Mouse (Mus musculus) kidney, postnatal 10 days (tissue): ENCODE results near the gene Slc38a3.
A peak's percentile ranks its signal among the peaks of the same experiment; 100 is the strongest.

ENCODE experiments used
- DNase-seq: peaks from one replicate; pipeline ENCODE4 v3.0.0; 2021; ENCODE audit warnings: mixed read lengths

Slc38a3 gene

DNA sequence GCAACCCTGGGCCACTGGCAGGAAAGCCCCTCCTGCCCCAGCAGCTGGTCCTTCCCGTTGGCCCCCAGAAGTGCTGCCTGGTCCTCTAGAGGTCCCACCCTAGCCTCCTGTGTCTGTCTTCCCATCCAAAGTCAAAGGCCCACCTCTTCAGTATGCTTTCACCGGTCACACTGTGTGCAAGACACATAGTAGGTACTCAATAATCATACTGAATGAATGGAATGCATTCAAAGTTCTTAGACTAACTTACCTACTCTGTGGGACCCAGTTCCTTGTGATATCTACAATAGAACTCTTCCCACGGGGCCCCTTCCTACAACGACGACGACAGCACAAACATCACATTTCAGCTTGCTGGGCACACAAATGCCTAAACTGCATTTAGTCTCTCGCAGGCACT lies 4.0 kb downstream of the Slc38a3 start:
- no peak for DNase-seq

DNA sequence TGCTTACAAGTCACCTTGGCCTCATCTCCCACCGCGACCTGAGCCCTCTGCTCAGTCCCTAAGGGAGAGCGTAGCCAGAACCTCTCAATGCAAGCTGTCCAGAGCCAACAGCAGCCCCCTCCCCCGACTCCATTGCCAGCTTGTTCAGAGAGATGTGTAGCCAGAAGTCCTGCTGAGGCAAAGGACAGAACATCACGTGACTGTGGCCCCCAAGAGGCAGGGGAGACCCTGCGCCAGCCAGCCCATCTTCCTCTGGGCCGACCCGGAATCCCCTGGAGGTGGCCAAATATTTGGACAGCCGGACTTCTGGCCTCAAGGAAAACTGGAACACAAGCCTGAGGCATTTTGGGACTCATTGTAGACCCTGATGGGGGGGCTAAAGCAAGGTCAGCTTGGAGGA lies 5.8 kb downstream of the Slc38a3 start:
- no peak for DNase-seq

DNA sequence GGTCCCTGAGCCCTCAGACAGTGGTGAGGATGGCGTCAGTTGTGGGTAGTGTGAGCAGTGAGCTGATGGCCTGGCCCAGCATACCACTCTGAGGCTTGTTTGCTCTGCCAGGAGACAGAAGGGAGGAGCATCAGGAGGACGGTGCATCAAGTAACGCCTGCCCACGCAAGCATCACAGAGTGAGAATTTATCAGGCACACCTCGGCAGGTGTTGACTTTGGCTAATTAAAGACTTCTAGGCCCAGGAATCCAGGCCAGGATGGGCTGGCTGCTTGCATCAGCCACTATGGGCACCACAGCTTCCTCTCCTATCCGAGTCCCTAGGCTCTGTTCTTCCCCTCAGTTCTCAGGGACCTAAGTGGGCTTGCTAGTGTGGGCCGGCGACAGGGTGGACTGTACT lies 7.0 kb downstream of the Slc38a3 start:
- DNase-seq: no peak

DNA sequence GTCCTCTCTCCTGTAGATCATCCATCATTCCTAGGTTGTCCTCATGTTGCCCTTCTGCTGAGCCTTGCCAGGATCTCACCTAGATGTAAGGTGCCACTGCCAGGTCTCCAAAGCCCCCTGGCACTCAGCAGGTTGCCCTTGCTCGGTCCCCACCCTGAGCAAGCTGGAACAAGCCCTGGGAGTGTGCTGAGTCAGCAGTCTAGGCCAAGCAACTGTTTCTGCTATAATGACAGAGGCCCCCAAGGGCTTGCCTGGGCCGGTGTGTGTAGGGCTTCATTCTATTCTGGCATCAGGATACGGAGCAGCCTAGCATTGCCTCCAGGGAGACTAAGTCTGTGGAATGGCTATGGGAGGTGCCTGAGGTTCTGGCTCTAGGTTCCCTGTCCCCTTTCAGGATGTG lies 8.6 kb downstream of the Slc38a3 start:
- no peak for DNase-seq

DNA sequence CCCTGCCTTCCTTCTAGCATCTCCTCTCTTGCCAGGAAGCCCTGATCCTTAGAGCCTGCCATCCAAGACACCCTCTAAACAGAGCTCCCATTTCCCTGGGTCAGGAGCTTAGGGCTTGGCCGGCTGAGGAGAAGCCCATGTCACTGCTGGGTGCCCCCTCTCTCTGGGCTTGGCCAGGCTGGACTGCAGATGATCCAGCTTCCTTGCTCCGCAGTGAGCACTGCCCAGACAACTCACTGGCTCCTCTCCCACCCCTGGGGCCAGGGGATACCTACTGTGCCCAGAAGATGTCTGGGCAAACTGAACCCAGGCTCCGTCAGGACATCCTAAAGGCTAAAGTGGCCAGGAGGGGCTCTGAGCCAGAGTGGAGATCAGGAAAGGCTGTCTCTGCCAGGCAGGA lies 9.4 kb downstream of the Slc38a3 start:
- no peak for DNase-seq

DNA sequence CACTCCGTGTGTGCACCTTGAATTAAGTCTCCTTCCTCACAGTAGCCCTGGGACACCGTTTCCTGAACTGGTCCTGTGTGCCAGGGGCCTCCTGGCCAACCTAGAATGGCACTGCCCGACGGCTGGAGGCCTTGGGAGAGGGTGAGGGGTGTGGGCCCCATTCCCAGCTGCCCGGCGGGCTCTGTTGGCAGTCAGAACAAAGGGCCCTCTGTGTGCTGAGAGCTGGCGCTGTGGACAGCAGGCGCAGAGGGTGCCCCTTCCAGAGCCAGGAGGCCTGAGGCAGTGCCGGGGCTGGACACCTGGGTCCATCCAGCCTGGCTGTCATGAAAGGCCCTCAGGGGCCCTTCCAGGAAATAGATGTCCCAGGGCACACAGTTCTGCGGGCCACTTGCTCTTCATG lies 9.8 kb downstream of the Slc38a3 start:
- no peak for DNase-seq

DNA sequence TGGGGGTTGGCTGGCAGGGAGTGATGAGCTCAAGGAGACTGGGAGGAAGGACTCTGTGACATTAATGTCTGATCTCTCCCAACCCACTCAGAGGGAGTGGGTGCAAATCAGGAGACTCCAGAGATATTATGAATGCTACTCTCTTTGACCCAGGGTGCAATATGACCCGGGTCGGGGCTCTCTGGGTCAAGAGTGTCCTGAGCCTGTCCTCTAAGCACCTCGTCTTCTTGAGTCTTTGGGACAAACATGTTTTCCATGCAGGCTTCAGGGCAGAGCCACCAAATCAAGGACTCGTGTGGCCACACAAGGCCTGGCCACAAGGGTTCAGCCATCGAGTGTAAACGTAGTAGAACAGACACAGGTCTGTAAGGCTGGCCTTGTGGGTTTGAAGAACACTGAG lies 11.2 kb downstream of the Slc38a3 start:
- DNase-seq: no peak

DNA sequence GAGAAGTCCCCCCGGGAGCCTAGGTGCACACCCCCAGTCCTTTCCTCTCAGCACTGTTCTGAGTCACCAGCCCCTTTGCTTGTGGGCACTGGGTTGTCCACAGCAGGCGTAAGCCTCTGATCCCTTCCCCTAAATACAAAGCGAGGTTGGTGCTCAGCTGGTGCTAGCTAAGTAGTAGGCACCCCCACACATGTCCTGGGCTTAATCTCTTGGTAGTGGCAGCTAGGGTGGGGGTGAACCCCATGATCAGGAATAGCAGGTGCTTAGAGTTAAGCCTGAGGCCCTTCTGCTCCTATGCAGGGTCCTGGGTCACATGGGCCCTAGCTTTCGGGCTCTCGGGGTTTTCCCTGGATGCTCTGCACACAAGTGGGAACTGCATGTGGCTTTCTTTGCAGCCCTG lies 12.2 kb downstream of the Slc38a3 start:
- DNase-seq: no peak

DNA sequence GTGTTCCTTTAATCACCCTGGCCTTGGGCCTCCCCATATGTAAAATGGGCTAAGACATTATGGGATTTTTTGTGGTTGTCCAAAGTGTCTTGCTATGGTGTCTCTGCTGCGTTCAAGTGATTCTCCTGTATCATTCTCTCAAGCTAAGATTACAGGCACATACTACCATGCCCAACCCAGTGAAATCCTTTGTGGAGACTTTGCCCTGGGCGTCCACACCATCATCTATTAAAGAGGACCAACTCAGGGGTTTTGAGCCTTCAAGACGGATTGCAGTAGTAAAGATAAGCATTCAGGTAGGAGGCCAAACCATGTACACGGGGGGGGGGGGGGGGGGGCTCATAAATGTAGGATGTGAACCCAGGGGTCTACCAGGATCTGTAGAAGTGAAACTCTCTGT lies 14.7 kb downstream of the Slc38a3 start:
- no peak for DNase-seq

DNA sequence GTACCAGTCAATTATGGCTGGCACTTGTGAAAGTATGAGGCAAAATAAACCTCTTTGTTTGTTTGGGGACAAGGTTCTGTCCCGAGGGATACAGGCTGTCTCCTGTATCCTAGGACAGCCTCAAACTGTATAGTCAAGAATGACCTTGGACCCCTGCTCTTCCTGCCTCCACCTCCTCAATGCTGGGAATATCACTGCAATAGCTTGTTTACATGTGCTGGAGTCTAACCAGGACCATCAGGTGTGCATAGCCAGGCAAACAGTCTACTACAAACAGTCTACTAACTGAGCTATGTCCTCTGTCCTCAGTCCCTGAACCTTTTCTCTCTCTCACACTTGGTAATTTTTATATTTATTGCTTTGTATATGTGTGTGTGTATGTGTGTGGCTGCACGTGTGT lies 15.9 kb downstream of the Slc38a3 start:
- DNase-seq: no peak

DNA sequence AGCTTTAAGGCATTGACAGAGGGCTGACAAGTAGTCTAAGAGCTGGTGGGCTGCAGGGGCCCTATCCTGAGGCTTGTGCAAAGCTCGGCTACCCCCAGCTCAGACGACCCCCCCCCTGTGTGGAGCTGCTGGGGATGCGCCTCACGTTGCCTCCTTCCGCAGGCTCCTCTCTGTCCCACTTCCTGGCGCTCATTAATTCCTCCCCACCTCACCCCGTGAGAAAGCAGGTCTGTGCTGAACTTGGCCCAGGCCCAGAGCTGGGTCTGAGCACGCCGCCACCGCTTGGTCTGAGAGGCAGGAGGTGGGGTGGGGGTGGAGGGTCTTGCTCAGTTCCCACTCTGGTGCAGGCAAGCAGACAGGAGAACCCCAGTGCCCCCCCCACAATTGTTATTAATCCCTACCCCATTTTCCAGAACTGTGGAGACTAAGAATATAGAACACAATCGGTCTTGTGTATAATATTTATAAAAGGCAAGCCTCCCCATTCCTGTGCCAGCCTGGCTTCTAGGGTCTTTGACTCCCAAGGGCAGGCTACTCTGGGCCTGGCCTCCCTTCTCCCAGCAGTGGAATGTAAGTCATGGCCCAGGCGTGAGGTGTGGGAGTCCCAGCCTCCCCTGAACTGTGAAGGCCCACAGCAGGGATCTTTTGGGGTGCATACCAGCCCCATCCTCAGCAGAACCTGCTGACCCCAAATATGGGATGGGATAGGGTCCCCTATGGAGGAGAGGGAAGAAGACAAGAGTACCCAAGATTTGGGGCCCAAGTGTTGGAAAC lies 18.4 kb downstream of the Slc38a3 start:
- no peak for DNase-seq

DNA sequence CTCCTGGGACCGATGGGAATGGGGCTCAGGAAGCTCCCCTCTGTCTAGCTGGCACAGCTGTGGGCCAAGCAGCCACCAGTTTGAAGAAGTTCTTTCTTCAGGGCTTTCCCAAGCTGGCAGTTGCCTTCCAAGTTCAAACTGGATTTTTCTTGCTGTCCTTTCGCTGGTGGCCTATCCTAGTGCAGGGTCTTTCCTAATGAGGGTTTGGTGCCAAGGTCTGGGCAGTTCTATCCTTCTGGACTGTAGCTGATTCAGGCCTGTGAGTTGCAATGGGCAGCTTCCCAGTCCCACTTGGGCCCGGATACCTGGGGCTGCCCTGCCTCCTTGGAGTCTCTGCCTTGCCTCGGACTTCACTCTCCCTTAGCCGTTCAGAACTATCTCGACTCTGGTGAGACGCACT lies 19.1 kb downstream of the Slc38a3 start:
- DNase-seq: no peak

DNA sequence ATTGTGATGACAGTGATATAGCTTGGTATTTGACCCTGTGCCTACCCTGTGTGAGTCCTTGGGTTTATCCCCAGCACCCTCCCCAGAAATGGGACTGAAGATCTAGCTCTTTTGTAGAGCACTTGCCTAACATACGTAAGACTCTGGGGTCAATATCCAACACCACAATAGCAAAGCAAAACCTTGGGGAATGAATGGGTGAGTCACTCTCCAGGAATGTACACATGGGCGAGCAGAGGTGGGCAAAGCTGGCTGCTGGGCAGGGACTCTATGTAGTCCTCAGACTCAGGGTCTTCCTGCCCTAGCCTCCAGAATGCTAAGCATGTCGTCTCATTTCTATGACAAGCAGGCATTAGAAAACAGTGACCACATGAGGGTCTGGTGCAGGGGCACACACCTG lies 20.6 kb downstream of the Slc38a3 start:
- DNase-seq: no peak

DNA sequence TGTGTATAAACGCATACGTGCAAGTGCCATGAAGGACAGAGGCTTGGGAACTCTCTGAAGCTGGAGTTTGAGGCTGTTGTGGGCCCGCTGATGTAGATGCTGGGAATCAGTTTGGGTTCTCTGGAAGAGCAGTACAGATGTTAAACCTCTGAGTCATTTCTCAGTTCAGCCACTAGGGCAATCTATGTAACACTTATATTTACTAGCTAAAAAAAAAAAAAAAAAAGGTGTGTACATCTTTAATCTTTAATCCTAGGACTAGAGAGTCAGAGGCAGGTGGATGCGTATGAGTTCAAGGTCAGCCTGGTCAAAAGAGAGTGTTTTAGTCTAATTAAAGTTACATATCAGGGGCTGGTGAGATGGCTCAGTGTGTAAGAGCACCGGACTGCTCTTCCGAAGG lies 22.4 kb downstream of the Slc38a3 start:
- DNase-seq: no peak

DNA sequence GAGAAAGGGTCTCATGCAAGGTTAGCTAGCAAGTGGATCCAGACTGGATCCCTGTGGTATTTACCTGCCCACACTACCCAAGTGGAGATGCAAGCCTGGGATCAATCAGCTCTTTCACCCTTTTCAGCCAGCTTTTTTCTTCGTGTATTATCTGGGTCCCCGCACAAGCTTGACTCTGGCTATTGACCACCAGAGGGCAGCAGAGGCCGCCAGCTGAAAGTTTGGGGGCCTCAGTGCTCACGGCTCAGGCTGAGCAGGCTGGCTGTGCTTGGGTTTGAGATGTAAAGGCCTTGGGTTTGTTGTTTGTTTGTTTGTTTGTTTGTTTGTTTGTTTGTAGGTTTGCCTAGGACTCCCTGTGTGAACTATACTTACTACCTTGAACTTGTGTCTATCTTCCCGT lies 23.8 kb downstream of the Slc38a3 start:
- peak; percentile 90 for DNase-seq

DNA sequence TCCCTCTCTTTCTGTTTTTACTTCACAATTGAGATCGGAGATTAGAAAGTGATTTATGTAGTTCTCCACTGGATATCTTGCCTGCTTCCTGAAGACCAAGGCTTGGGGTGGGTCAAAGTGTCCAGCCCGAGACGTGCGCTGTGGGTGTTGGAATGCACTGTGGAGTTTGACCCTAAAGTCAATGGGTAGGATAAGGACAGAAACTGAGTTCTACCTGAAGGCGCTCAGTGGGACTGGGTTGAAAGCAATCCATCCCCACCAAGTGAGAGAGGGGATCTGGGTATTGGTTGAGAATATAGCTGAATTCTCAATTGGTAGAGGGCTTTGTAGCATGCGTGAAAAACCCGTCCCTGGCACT lies 24.2 kb downstream of the Slc38a3 start:
- DNase-seq: no peak

DNA sequence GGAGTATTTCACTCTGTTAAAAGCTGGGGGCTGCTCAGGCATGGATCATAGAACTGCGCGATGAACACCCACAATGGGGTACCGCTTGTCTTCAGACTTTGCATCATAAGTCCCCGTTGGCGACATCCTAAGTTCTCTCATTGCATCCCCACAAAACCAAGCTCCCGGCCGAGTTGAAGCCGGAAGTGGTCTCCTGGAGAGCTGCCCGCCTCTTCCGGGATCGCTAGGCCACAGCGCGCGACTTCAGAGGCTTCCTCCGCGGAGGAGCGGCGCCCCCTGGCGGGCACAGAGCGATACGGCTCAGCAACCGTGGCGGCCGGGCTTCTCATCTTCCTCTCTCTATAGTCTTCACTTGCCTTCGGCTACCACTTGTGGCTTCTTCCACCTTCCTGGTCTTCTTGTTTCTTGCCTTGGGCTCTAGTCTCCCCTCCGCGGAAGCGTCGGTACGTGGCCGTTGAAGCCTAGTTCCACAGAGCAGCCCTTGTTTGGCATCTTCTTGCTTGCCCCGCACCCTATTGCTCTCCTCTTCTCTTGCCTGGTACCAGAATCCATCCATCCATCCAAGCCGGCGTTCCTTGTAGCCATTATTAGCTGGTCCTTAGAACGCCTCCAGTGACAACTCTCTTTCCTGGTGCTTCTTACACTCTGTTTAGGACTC lies 24.7 kb downstream of the Slc38a3 start:
- peak; percentile 96 for DNase-seq

DNA sequence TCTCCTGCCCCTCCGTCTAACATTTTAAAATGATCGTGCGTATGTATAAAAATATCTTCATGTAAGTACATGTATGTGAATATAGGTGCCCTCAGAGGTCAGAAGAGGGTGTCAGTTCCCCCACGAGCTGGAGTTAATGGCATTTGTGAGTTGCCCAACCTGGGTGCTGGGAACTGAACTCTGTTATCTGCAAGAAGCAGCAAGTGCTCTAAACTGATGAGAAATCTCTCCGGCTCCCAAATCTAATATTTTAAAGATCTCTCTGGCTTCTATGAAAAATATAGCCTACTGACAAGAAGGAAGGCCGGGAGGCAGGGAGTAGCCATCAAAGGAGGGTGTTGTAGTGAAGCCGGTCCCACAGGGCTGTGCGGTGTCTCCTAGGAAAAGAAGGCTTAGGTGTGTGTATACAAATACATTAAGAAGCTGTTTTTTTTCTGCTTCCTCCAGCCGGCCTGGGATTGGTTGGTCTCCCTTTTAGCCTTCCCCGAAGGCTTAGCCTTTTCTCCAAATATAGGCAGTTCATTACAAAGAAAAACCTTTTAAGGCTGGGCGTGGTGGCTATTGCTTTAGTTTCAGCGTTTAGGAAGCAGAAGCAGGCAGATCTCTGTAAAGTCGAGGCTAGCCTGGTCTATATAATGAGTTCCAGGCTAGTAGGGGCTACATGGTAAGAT lies 25.7 kb downstream of the Slc38a3 start:
- DNase-seq: no peak

DNA sequence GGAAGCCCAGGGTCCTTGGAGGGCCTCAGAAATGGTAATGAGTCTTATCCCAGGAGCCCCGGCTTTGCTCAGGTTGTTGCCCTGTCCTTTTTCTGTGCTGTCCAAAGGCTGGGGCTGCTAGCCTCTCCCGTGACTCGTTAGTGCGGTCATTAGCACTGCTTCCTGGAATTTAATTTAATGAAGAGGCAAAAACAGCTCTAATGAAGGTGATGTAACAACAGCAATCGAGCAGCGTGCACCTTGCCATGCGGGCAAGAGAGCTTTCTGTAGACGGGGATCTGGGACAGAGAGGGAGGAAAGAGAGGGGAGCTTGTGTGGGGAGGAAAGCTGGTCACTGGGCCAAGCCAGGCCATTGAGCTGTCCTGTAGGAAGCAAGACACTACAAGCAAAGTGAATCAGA lies 27.7 kb downstream of the Slc38a3 start:
- no peak for DNase-seq

DNA sequence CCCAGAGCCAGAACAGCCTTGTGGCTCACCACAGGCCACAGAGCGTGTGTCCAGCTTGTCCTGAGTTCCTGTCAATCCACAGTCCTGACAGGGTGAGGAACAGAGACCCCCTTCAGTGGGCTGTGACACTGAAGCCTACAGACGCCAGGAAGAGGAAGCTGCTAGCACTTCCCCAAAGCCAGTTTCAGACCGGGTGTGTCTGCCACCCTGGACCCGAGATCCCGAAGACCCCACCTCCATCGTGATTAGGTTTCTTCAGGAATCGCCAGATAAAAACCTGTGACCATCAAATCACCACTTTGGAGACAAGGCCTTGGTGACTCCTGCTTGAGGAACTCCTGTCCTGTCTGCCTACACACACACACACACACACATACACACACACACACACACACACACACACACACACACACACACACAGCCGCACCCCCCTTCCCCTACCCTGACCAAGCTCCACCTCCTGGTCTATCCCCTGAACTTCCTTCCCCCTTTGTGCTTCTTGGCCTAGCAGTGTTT lies 29.0 kb downstream of the Slc38a3 start:
- DNase-seq: peak; percentile 44

DNA sequence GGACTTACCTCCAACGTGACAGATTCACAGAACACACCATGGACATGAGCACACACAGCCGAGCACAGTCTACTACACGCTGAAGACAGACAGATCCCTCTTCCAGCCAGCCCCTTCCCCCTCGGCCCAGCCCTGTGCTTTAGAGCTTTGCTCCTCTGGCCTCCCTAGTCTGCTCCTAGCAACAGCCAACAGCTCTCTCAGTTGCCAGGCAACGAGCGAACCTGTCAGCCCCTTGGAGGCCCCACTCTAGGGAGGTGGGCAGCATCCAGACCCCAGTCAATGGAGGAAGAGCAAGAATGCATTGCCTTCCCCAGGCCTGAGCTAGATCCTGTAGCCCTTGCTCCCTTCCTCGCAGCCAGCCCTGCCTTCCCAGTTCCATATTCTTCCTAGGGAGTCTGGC lies 32.3 kb downstream of the Slc38a3 start:
- no peak for DNase-seq

DNA sequence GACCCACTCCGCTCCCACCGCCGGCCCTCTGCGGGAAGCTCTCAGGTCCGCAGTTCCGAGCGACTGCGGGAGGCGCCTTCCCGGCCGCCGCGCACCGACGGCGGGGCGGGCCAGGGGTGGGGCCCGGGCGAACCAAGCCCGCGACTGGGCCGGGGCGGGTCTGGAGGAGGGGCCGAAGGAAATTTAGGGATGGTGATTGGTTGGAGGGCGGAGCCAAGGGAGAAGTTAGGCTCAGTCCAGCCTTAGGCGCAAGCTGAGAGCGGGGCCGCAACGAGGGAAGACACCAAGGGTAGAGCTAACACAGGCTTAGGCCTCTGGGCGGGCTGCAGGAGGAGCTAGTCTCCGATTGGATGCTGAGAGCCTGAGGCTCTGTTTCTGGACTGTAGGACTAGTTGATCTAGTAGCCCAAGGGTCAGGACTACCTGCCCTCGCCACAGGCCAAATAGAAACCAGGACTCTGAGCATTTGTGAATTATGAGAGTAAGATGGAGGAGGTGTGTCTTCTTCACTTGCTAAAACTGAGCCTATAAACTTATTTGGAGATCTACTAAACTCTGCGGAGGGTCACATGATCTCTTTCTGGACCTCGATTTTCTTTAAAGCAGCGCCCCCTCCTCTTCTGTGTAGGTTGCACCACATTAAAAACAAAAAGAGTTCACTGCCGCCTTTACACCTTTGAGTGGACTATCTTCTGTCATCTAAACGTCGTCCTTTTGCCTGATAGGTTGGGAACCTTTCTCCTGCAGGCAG lies 33.9 kb downstream of the Slc38a3 start, which contains the start of gene Gnai2:
TSS of gene Gnai2 (minus strand) at position 89 of the 750 bp plus-strand sequence.
- DNase-seq: peak; percentile 97
